Mouse (Mus musculus): ENCODE results near the gene 1700086D15Rik. TPM values are rescaled to one million over a fixed set of nuclear protein-coding genes. Genes with fewer than 3 reads are reported as not detected.

Gene 1700086D15Rik
- total and polyA plus RNA-seq, 2 experiments from 2014 or later: 0.33 to 0.71 TPM

GRCm38 (mm10) chr11:65120276-65120675 lies 39.4 kb downstream of the 1700086D15Rik start:
- Histone ChIP-seq H3K4me1 (ENCODE audit: insufficient read depth) (0 out of 2 replicates have a peak, but pooled peaks cover 1% of the 10 kb centered on the region), H3K4me2 (ENCODE audit: low read depth) (no peak overlapping the region), H3K9me3 (ENCODE audit: low read length) (no peaks in the 10 kb centered on the region), H3K27ac (ENCODE audit: low read depth, low read length) (no peak overlapping the region), H3K4me3 (ENCODE audit: low read depth, low read length) (no peak overlapping the region), H3K27me3 (ENCODE audit: insufficient read depth, low read length) (no peaks in the 10 kb centered on the region), H3K36me3 (ENCODE audit: insufficient read depth) (no peaks in the 10 kb centered on the region), H3K9ac (no peak overlapping the region)
- TF ChIP-seq CTCF (IDR thresholded peaks at IDR 0.05; ENCODE audit: low read depth): no peak
- 85% methylated on average over 4 of the region's 4 CpGs for WGBS
- DNase-seq: no peak
- ATAC-seq: no peak

GRCm38 (mm10) chr11:65115811-65116210 lies 43.9 kb downstream of the 1700086D15Rik start:
- H3K27ac ChIP-seq (ENCODE audit: low read depth, low read length): no peak overlapping the region
- no peak overlapping the region for H3K4me3 ChIP-seq (ENCODE audit: low read depth, low read length)
- no peaks in the 10 kb centered on the region for H3K36me3 ChIP-seq (ENCODE audit: insufficient read depth)
- H3K4me2 ChIP-seq (ENCODE audit: low read depth): no peak overlapping the region
- H3K27me3 ChIP-seq (ENCODE audit: insufficient read depth, low read length): no peaks in the 10 kb centered on the region
- no peaks in the 10 kb centered on the region for H3K4me1 ChIP-seq (ENCODE audit: insufficient read depth)
- no peaks in the 10 kb centered on the region for H3K9me3 ChIP-seq (ENCODE audit: low read length)
- 85% methylated on average over 6 of the region's 6 CpGs for WGBS
- TF ChIP-seq CTCF (IDR thresholded peaks at IDR 0.05; ENCODE audit: low read depth): no peak
- DNase-seq: no peak
- ATAC-seq: no peak
- H3K9ac ChIP-seq: no peak overlapping the region

- no peak overlapping the region for H3K4me2 ChIP-seq (ENCODE audit: low read depth)
- H3K36me3 ChIP-seq (ENCODE audit: insufficient read depth): no peaks in the 10 kb centered on the region
- no peak overlapping the region for H3K27ac ChIP-seq (ENCODE audit: low read depth, low read length)
- ATAC-seq: no peak
- WGBS: 53% methylated on average over 4 of the region's 4 CpGs
- DNase-seq: no peak
- no peaks in the 10 kb centered on the region for H3K9me3 ChIP-seq (ENCODE audit: low read length)
- TF ChIP-seq CTCF (IDR thresholded peaks at IDR 0.05; ENCODE audit: low read depth): no peak
- H3K27me3 ChIP-seq (ENCODE audit: insufficient read depth, low read length): no peaks in the 10 kb centered on the region
- no peak overlapping the region for H3K4me3 ChIP-seq (ENCODE audit: low read depth, low read length)
- no peak overlapping the region for H3K9ac ChIP-seq
- H3K4me1 ChIP-seq (ENCODE audit: insufficient read depth): no peaks in the 10 kb centered on the region
Measured at GRCm38 (mm10) chr11:65112086-65112485, 47.6 kb downstream of the 1700086D15Rik start.

GRCm38 (mm10) chr11:65111651-65112050 lies 48.0 kb downstream of the 1700086D15Rik start:
- no peak for ATAC-seq
- H3K27ac ChIP-seq (ENCODE audit: low read depth, low read length): no peak overlapping the region
- H3K4me3 ChIP-seq (ENCODE audit: low read depth, low read length): no peak overlapping the region
- H3K36me3 ChIP-seq (ENCODE audit: insufficient read depth): no peaks in the 10 kb centered on the region
- no peaks in the 10 kb centered on the region for H3K27me3 ChIP-seq (ENCODE audit: insufficient read depth, low read length)
- WGBS: 61% methylated on average over 5 of the region's 5 CpGs
- DNase-seq: no peak
- H3K4me1 ChIP-seq (ENCODE audit: insufficient read depth): no peaks in the 10 kb centered on the region
- no peak overlapping the region for H3K9ac ChIP-seq
- no peak for TF ChIP-seq CTCF (IDR thresholded peaks at IDR 0.05; ENCODE audit: low read depth)
- no peaks in the 10 kb centered on the region for H3K9me3 ChIP-seq (ENCODE audit: low read length)
- H3K4me2 ChIP-seq (ENCODE audit: low read depth): no peak overlapping the region

GRCm38 (mm10) chr11:65110058-65110457 lies 49.6 kb downstream of the 1700086D15Rik start:
- H3K27ac ChIP-seq (ENCODE audit: low read depth, low read length): no peak overlapping the region
- no peak overlapping the region for H3K4me2 ChIP-seq (ENCODE audit: low read depth)
- H3K9me3 ChIP-seq (ENCODE audit: low read length): no peaks in the 10 kb centered on the region
- 60% methylated on average over 10 of the region's 10 CpGs for WGBS
- no peak for DNase-seq
- H3K27me3 ChIP-seq (ENCODE audit: insufficient read depth, low read length): no peaks in the 10 kb centered on the region
- H3K4me3 ChIP-seq (ENCODE audit: low read depth, low read length): no peak overlapping the region
- no peaks in the 10 kb centered on the region for H3K4me1 ChIP-seq (ENCODE audit: insufficient read depth)
- H3K9ac ChIP-seq: no peak overlapping the region
- no peaks in the 10 kb centered on the region for H3K36me3 ChIP-seq (ENCODE audit: insufficient read depth)
- no peak for TF ChIP-seq CTCF (IDR thresholded peaks at IDR 0.05; ENCODE audit: low read depth)
- ATAC-seq: no peak

GRCm38 (mm10) chr11:65107734-65108171 lies 51.9 kb downstream of the 1700086D15Rik start:
- WGBS: 57% methylated on average over 5 of the region's 5 CpGs
- no peak overlapping the region for H3K4me2 ChIP-seq (ENCODE audit: low read depth)
- no peak overlapping the region for H3K9ac ChIP-seq
- ATAC-seq (peak; percentile 51), DNase-seq (peak; percentile 32)
- no peaks in the 10 kb centered on the region for H3K27me3 ChIP-seq (ENCODE audit: insufficient read depth, low read length)
- H3K4me3 ChIP-seq (ENCODE audit: low read depth, low read length): no peak overlapping the region
- peak; percentile 27; the same call in 1 of the 2 replicates for TF ChIP-seq CTCF (IDR thresholded peaks at IDR 0.05; ENCODE audit: low read depth)
- no peaks in the 10 kb centered on the region for H3K9me3 ChIP-seq (ENCODE audit: low read length)
- no peak overlapping the region for H3K27ac ChIP-seq (ENCODE audit: low read depth, low read length)
- H3K36me3 ChIP-seq (ENCODE audit: insufficient read depth): no peaks in the 10 kb centered on the region
- no peaks in the 10 kb centered on the region for H3K4me1 ChIP-seq (ENCODE audit: insufficient read depth)

- ATAC-seq (no peak), DNase-seq (no peak)
- H3K27me3 ChIP-seq (ENCODE audit: insufficient read depth, low read length): no peaks in the 10 kb centered on the region
- no peak overlapping the region for H3K9ac ChIP-seq
- no peak overlapping the region for H3K27ac ChIP-seq (ENCODE audit: low read depth, low read length)
- H3K9me3 ChIP-seq (ENCODE audit: low read length): no peaks in the 10 kb centered on the region
- no peak overlapping the region for H3K4me3 ChIP-seq (ENCODE audit: low read depth, low read length)
- 79% methylated on average over 4 of the region's 4 CpGs for WGBS
- H3K4me1 ChIP-seq (ENCODE audit: insufficient read depth): no peaks in the 10 kb centered on the region
- H3K36me3 ChIP-seq (ENCODE audit: insufficient read depth): no peaks in the 10 kb centered on the region
- TF ChIP-seq CTCF (IDR thresholded peaks at IDR 0.05; ENCODE audit: low read depth): no peak
- H3K4me2 ChIP-seq (ENCODE audit: low read depth): no peak overlapping the region
Measured at GRCm38 (mm10) chr11:65107151-65107550, 52.5 kb downstream of the 1700086D15Rik start.

Measured in forebrain, postnatal 0 days (tissue).